Mouse (Mus musculus) MEL (cell line): ENCODE measurements around the gene Gm10518. TPM values are rescaled to one million over a fixed set of nuclear protein-coding genes. Genes with fewer than 3 reads are reported as not detected.
"Not testable (repeated sequence)": the region's sequence is repeated elsewhere in the genome, so short reads cannot be mapped to it uniquely, and the experiment has no call there.

Experiments used
- DNase-seq: peaks from one replicate; pipeline ENCODE4 v3.0.0; 2011; ENCODE audit warnings: low read depth, low spot score
- H3K27ac ChIP-seq: 2 replicates; pipeline ENCODE4 v1.5.1; 2012; ENCODE audit warnings: low read depth, mild to moderate bottlenecking, control low read depth, low read length, moderate library complexity; ENCODE audit not compliant: control insufficient read depth
- H3K27me3 ChIP-seq, 2 experiments: fragments of 150-350 bp in 1 of 2; sonication (generic) in 1 of 2; 2 replicates each; pipeline ENCODE4 v1.6.1; 2012; ENCODE audit warnings: low read length in 2 of 2, mild to moderate bottlenecking in 2 of 2, improper control_type of control experiment in 1 of 2, moderate library complexity in 1 of 2; ENCODE audit not compliant: insufficient read depth in 2 of 2, control insufficient read depth in 1 of 2
- H3K36me3 ChIP-seq, 2 experiments: 2 replicates each; pipeline ENCODE4 v1.6.1; 2012 to 2014; ENCODE audit warnings: low read length in 2 of 2, improper control_type of control experiment in 1 of 2, inconsistent platforms in 1 of 2, mild to moderate bottlenecking in 1 of 2; ENCODE audit not compliant: insufficient read depth in 2 of 2, control insufficient read depth in 1 of 2
- H3K4me1 ChIP-seq, 2 experiments: fragments of 150-350 bp in 1 of 2; sonication (generic) in 1 of 2; 2 replicates each; pipeline ENCODE4 v1.6.1; 2012; ENCODE audit warnings: low read length in 2 of 2, improper control_type of control experiment in 1 of 2, mild to moderate bottlenecking in 1 of 2; ENCODE audit not compliant: insufficient read depth in 2 of 2, control insufficient read depth in 1 of 2
- H3K4me3 ChIP-seq, 2 experiments: fragments of 150-350 bp in 1 of 2; sonication (generic) in 1 of 2; 2 replicates each; pipeline ENCODE4 v1.5.1; 2012; ENCODE audit warnings: low read depth in 2 of 2, low read length in 2 of 2, mild to moderate bottlenecking in 2 of 2, moderate library complexity in 2 of 2, control low read depth in 1 of 2, improper control_type of control experiment in 1 of 2; ENCODE audit not compliant: control insufficient read depth in 1 of 2, insufficient read depth in 1 of 2
- H3K79me2 ChIP-seq: 2 replicates; pipeline ENCODE4 v1.6.1; 2012; ENCODE audit warnings: mild to moderate bottlenecking, low read length, moderate library complexity; ENCODE audit not compliant: control insufficient read depth, poor library complexity, insufficient read depth
- H3K9ac ChIP-seq: 2 replicates; pipeline ENCODE4 v1.6.1; 2012; ENCODE audit warnings: low read depth, mild to moderate bottlenecking, control low read depth, low read length, moderate library complexity; ENCODE audit not compliant: control insufficient read depth, poor library complexity, severe bottlenecking
- H3K9me3 ChIP-seq: fragments of 150-350 bp; sonication (generic); replicated peaks from 2 replicates; pipeline ENCODE4 v1.6.1; 2012; ENCODE audit warnings: mild to moderate bottlenecking, low read length, improper control_type of control experiment, moderate library complexity; ENCODE audit not compliant: insufficient read depth
- BHLHE40 ChIP-seq: IDR thresholded peaks from 2 replicates; pipeline ENCODE4 v1.6.1; 2012; ENCODE audit warnings: low read depth, mild to moderate bottlenecking, inconsistent platforms, low read length, improper control_type of control experiment, borderline replicate concordance
- EP300 ChIP-seq, 2 experiments: IDR thresholded peaks; 2 replicates each; pipeline ENCODE4 v1.6.1; 2011; ENCODE audit warnings: improper control_type of control experiment in 2 of 2, low read length in 2 of 2, low read depth in 1 of 2, mild to moderate bottlenecking in 1 of 2
- GABPA ChIP-seq: IDR thresholded peaks from 2 replicates; pipeline ENCODE4 v1.6.1; 2012; ENCODE audit warnings: low read depth, mild to moderate bottlenecking, inconsistent platforms, low read length, improper control_type of control experiment, moderate library complexity
- GATA1 ChIP-seq: IDR thresholded peaks from 2 replicates; pipeline ENCODE4 v1.6.1; 2011; ENCODE audit warnings: low read depth, low read length, improper control_type of control experiment
- MAFK ChIP-seq: IDR thresholded peaks from 2 replicates; pipeline ENCODE4 v1.6.1; 2011; ENCODE audit warnings: low read depth, mild to moderate bottlenecking, low read length, improper control_type of control experiment, borderline replicate concordance
- MAX ChIP-seq: IDR thresholded peaks from 2 replicates; pipeline ENCODE4 v1.6.1; 2011; ENCODE audit warnings: low read length, improper control_type of control experiment
- MYB ChIP-seq: IDR thresholded peaks from 2 replicates; pipeline ENCODE4 v1.6.1; 2011; ENCODE audit warnings: mild to moderate bottlenecking, low read depth, low read length, improper control_type of control experiment
- POLR2AphosphoS5 ChIP-seq: IDR thresholded peaks from 2 replicates; pipeline ENCODE4 v1.6.1; 2012; ENCODE audit warnings: low read depth, borderline replicate concordance, mild to moderate bottlenecking, inconsistent platforms, low read length, moderate library complexity, mixed read lengths
- RAD21 ChIP-seq: IDR thresholded peaks from 2 replicates; pipeline ENCODE4 v1.6.1; 2011; ENCODE audit warnings: mild to moderate bottlenecking, low read depth, low read length, improper control_type of control experiment
- RCOR1 ChIP-seq: IDR thresholded peaks from 2 replicates; pipeline ENCODE4 v1.6.1; 2012; ENCODE audit warnings: low read depth, mild to moderate bottlenecking, inconsistent platforms, low read length, improper control_type of control experiment
- TAL1 ChIP-seq: IDR thresholded peaks from 2 replicates; pipeline ENCODE4 v1.6.1; 2012; ENCODE audit warnings: mild to moderate bottlenecking, inconsistent platforms, low read length, moderate library complexity, mixed read lengths
- TCF12 ChIP-seq: IDR thresholded peaks from 2 replicates; pipeline ENCODE4 v1.6.1; 2014; ENCODE audit warnings: low read depth, mild to moderate bottlenecking, inconsistent platforms, low read length, improper control_type of control experiment, moderate library complexity
- UBTF ChIP-seq: IDR thresholded peaks from 2 replicates; pipeline ENCODE4 v1.6.1; 2012; ENCODE audit warnings: low read depth, mild to moderate bottlenecking, inconsistent platforms, low read length, improper control_type of control experiment, moderate library complexity, borderline replicate concordance; ENCODE audit not compliant: insufficient read depth
- ZC3H11A ChIP-seq: IDR thresholded peaks from 2 replicates; pipeline ENCODE4 v1.6.1; 2012; ENCODE audit warnings: low read depth, mild to moderate bottlenecking, inconsistent platforms, low read length, improper control_type of control experiment
- ZKSCAN1 ChIP-seq: IDR thresholded peaks from 2 replicates; pipeline ENCODE4 v1.6.1; 2012; ENCODE audit warnings: low read depth, mild to moderate bottlenecking, inconsistent platforms, low read length, improper control_type of control experiment, moderate library complexity
- polyA plus RNA-seq, 2 experiments: library from polyadenylated mRNA; stranded (reverse) in 1 of 2; unstranded in 1 of 2; fragments of >175 nt in 1 of 2; fragments of >200 nt in 1 of 2; gene quantifications; 2 replicates each; pipeline versions ENCODE4 v1.2.1 to v1.2.4; 2012; ENCODE audit warnings: low replicate concordance in 2 of 2, low read depth in 1 of 2; ENCODE audit not compliant: insufficient read length in 2 of 2, insufficient read depth in 1 of 2, missing spikeins in 1 of 2
- total RNA-seq: library from RNA; depleted of rRNA; stranded (reverse); fragments of 300-350 nt; gene quantifications from 2 replicates; pipeline ENCODE4 v1.2.3, GENCODE M21; 2012

The Gm10518 gene
- total and polyA plus RNA-seq, 3 experiments = 0.42 to 5.2 TPM; not detected in 1

GRCm38 (mm10) chr1:179814616-179815015 is 11.4 kb downstream of the Gm10518 start:
- DNase-seq = no peak
- peaks cover 0 to 8% of the 10 kb centered on the region in 2 experiments; a peak in 2 of 4 replicates for H3K36me3 ChIP-seq
- no peaks in the 10 kb centered on the region for H3K9me3 ChIP-seq
- H3K4me3 ChIP-seq = no peak overlapping the region
- H3K27ac ChIP-seq = no peak overlapping the region
- H3K79me2 ChIP-seq = no peaks in the 10 kb centered on the region
- H3K27me3 ChIP-seq = peaks cover 0 to 2% of the 10 kb centered on the region in 2 experiments; a peak in 1 of 4 replicates
- no peak overlapping the region for H3K9ac ChIP-seq
- peaks cover 0 to 10% of the 10 kb centered on the region in 2 experiments; a peak in 2 of 4 replicates for H3K4me1 ChIP-seq
- TF ChIP-seq ZKSCAN1 (no peak), MYB (no peak), MAX (no peak), RCOR1 (no peak), RAD21 (no peak), GATA1 (no peak), POLR2AphosphoS5 (no peak), ZC3H11A (no peak)
- TF ChIP-seq, all 39 proteins: peak for 0

- H3K27me3 ChIP-seq, H3K4me3 ChIP-seq, H3K9me3 ChIP-seq, H3K4me1 ChIP-seq, H3K36me3 ChIP-seq, H3K79me2 ChIP-seq, H3K9ac ChIP-seq: not testable (repeated sequence)
- TF ChIP-seq TAL1 = peak; percentile 72
- peak; percentile 48 to 73; a peak in 3 of 4 replicates for TF ChIP-seq EP300 (IDR thresholded peaks at IDR 0.05; ENCODE audit: low read depth in 1 of 2, low read length in 2 of 2)
- TF ChIP-seq RCOR1 = peak; percentile 96
- peak; percentile 60 for TF ChIP-seq TCF12
- TF ChIP-seq GATA1 = peak; percentile 50
- H3K27ac ChIP-seq = peak overlapping the region; percentile 51; the same call in 1 of the 2 replicates
- peak; percentile 88 for DNase-seq
Observed at GRCm38 (mm10) chr1:179818490-179819278, 15.5 kb downstream of the Gm10518 start.

- no peak overlapping the region for H3K9ac ChIP-seq
- TF ChIP-seq GABPA (no peak), UBTF (no peak), MAFK (no peak), BHLHE40 (no peak)
Observed at GRCm38 (mm10) chr1:179824549-179824948, 21.4 kb downstream of the Gm10518 start.

More at GRCm38 (mm10) chr1:179824549-179824948, 21.4 kb downstream of the Gm10518 start:
- Histone ChIP-seq H3K4me3 (no peak overlapping the region), H3K27me3 (no peaks in the 10 kb centered on the region), H3K27ac (no peak overlapping the region), H3K79me2 (no peaks in the 10 kb centered on the region), H3K4me1 (no peaks in the 10 kb centered on the region), H3K36me3 (no peaks in the 10 kb centered on the region), H3K9me3 (no peaks in the 10 kb centered on the region)
- DNase-seq = no peak
